Mouse (Mus musculus): ENCODE measurements around the gene Cd59b. TPM values are rescaled to one million over a fixed set of nuclear protein-coding genes. Genes with fewer than 3 reads are reported as not detected.

Gene Cd59b
- 1 to 10 TPM in 1 of 2 experiments, not detected in 1; 2.0 TPM for total RNA-seq (2021)

DNA sequence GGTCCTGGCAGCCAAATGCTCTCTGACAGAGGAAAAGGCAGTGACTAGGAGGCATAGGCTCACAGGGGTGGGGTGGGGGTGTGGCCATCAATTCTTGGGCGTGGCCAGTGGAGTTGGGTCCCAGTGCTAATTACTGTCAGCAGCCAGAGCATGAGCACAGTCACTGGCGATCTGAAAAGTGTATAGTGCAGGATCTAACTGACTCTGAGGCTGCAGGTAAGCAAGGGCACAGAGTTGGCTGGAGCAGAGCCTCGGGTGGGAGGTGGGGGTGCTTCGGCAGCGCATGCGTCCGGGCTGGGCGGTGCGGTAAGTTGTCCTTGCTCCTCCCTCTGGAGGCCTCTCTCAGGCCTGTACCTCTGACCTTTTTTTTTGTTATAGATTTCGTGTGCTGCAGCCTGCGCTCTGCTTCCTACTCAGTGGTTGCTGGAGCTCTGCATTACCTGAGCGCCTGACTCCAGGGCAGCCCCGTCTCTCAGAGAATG lies at the start of gene Cd59b:
Gene Cd59b, plus strand, starts transcription at position 146 of the 482 bp plus-strand sequence.
- DNase-seq, result no peak

DNA sequence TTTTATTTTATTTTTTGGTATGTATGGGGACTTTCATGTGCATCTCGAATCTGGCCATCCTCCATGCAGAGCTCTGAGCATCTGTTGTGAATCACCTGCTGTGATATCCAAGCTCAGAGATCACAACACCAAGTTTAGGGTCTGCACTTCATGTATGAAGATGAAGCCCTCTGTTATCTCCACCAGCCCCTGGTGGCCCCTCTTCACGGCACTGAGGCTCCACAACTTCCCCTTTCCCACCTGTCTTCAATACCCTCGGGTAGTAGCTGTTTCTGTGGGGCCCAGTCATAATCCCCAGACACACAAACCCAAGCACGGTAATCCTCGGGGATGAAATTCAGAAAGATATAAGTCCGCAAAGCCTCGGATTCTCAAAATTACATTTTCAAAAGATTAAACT lies 46.6 kb upstream of the Cd59b start:
- no peak for DNase-seq

DNA sequence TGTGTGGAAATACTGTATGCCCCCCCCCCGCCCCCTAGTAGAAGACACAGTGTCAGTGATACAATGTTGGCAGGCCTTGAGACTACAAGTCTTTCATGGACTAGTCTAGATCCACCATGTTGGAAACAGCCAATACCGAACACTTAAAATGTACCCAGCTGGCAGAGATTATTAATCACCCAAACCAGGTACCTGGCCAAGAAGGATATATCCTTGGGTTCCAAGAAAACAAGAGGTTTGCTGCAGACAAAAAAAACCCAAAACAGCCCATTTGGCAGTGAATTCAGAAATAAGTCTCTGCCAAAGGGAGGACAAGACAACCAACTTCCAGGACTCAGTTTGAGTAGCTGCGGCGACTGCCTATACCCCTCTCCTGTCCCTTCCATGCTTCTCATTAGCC lies 45.0 kb upstream of the Cd59b start:
- no peak for DNase-seq

DNA sequence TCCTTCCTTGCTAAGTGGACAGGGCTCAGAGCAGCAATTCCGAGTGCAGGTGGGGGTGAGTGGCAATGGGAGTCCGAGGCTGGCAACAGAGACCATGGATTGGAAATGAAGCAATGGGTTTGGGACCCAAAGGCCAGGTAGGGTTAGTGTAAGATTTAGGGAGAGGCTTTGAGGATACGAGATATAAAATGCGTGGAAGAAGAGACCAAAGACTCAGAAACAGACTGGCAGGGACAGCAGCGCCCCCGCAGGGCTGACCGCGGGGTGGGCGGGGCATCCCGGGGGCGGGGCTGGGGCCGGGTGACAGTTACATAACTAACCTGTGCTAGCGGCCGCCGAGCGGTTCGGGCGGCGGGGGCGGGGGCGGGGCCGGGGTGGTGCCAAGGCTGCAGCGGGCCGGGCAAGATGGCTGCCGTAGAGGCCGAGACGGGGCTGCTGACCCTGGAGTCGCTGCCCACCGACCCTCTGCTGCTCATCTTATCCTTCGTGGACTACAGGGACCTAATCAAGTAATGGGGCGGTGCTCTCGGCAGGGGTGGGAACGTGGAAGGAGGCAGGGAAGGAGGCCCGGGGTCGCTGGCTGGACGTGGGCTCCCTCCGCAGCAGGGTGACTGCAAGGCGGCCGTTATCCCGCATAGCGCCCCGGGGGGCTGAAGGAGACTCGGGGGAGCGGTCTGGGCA lies 42.1 kb upstream of the Cd59b start, which contains the start of gene Fbxo3:
Gene Fbxo3, plus strand, starts transcription at position 264 of the 681 bp plus-strand sequence.
- DNase-seq, result peak; percentile 78

DNA sequence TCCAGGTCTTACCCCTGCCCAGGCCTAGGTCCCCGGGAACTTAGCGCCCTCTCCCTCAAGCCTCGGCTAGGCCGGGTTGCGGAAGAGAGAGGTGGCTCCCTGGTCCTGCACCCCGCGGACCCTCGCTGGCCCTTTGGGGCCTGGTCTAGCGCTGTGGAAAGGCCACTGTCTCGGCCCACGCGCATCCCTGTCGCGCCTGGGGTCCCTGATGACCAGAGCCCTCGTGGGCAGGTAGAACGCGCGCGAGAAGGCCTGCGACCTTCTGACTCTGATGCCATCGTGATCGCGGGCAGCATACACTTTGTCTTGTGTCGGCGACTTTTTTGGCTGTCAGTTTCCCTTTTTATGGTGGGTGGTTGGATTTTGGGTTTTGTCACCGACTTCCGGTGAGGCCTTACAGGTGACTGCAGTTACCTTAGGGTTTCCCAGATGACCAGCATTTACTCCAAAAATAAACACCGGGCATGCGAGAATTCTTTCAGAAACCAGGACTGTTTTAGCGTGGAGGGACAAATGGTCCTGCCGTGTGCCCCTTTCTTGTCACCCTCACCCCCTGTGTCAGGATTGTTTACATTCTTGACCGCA lies 41.4 kb upstream of the Cd59b start, which contains the start of gene 4931422A03Rik:
Gene 4931422A03Rik, minus strand, starts transcription at position 223 of the 585 bp plus-strand sequence.
- DNase-seq, result no peak

DNA sequence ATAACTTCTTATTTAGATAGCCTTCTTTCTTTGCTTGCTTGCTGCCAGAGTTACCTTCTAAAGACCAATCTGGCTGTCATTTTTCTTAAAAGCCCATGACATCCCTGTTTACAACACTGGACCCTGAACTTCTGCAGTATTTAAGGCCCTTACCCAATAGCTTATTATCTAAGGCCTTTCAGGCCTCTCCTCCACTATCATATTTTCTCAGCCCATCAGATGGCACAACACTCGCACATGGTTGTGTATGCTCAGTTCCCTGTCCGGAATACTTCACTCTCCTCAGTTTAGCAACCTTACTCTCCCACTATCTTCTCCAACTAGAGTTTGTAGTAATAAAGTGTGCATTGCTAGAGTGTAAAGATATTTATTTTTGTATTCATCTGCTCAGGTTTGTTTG lies 40.6 kb upstream of the Cd59b start:
- no peak for DNase-seq

DNA sequence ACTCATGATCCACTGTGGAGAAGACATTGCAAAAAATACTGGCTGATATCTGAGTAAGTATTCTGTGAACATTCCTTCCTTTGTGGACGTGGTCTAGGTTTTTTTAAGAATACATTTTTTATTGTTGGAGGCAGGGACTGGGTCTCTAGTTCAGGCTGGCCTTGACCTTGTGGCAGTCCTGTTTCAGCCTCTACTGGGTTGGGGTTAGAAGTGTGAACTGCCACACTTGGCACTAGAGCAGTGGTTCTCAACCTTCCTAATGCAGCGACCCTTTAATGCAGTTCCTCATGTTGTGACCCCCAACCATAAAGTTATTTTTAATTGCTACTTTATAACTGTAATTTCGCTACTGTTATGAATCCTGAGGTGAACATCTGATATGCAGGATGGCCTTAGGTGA lies 39.3 kb upstream of the Cd59b start:
- DNase-seq, result no peak

DNA sequence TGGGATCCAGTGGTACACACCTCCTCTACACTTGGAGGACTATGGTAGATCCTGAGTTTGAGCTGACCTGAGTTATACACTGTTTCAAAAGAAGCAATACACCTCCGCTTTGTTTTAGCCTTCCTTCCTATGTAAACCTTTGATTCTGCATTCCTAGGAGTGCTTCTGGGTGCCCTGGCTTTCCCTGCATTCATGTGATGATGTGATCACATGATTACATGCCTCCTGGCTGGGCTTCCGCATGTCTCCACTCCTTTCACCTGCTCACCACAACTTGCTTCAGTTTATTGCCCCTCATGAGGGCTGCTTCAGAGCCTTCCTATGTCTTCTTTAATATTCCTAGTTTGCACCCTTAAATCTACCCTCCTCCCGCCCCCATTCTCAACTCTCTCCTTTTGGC lies 37.6 kb upstream of the Cd59b start:
- no peak for DNase-seq

DNA sequence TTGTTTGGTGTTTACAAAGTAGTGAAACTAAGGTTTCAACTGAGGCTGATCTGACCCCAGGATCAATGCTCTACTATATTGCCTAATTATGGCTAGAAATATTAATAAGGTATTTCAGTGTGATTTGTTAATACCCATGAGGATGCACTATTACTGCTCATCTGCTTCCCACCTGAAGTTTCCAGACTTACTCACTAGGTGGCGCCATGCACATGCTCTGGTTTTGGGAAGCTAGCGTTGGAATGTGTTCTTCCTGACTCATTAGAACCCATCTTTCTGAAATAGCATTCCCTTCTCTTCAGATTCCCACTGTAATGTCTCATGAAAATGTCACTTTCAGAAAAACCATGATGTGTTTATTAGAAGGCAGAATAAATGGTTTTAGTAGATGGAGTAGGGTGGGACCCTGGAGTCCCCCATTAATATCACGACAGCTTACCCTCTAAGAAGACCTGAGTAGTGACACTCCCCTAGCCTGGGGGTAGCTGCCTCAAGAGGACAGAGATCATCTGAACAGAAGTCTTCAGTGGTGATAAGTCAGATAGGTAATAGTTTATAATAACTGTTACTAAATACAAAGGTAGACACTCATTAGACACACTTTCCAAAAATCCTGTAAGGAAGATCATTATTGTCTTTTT lies 34.7 kb upstream of the Cd59b start:
- peak; percentile 44 to 51 for DNase-seq

DNA sequence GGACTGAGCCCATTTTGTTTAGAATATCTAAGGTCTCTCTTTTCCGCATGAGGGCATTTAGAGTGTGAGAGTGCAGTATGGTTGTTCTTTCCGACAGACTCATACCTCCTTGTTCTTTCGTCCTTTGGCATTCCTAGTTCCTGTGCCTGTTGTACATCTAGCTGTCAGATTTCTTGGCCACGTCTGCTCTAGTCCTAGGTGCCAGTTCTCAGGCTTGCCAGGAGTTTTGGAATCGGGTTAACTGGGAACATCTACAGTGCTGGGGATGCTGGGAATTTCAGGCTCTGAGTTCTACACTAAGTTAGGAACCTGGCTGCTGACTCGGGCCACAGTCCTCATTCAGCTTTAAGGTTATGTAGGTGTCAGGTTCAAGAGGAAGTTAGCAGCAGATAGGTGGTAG lies 34.1 kb upstream of the Cd59b start:
- no peak for DNase-seq

DNA sequence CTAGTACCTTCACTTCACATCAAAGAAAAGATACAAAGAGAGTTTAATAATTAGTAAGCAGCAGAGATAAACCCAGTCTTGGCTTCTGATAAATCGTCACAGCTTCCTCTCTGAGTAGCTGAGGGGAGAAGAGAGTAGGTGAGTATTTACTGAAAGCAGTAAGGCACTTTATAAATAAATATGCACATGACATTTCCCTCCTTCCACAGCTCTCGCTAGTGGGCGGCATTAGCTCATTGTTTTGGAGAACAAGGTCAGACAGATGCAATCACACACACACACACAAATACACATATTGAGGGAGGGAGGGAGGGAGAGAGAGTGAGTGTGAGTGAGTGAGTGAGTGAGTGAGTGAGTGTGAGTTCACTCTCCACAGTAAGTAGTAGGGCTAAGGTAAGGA lies 33.3 kb upstream of the Cd59b start:
- DNase-seq, result no peak

DNA sequence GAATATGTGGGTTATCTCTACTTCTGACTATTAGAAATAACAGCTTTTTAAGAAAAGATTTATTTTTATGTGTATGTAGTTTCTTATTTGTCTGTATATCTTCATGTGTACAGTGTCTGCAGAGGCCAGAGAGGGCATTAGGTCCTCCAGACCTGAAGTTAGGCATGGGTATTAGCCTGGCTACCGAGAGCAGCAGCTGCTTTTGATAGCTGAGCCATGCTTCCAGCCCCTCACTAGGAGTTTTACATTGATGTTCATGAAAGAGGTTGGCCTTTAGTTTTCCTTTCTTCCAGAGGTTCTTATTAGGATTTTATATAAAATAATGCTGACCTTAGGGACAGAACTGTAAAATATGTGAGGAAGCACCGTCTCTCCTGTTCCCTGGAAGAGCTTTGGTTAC lies 31.4 kb upstream of the Cd59b start:
- DNase-seq, result no peak

DNA sequence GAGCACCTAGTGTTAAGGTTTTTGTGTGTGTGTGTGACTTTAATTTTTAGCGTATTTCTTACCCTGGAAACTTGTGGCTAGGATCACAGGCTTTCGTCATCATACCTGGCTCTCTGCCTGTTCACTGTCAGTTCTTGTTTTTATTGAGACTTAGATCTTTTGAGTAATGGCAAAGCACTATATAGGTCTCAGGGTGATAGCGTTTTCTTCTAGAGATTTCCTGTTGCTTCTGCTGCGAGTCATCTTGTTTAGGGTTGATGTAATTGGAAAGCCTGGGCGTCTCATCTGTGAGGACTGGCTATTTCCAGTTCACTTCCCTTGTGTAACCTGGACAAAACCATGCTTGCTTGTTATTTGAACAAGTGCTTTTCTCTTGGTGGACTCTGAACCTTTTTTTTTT lies 28.0 kb upstream of the Cd59b start:
- DNase-seq, result no peak

DNA sequence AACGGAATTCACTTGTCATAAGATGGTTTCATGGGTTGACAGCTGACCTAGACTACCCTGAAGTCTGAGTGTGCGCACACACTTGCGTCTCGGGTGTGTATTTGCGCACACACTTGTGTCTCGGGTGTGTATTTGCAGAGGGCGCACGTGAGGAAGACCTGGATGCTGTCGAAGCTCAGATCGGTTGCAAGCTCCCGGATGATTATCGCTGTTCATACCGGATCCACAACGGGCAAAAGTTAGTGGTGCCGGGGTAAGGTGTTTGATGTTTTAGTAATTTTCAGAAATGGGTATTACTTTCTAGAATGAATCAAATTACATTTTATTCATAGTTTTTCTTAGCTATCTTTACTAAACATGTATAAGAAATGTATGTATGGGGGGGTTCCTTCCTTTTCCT lies 26.9 kb upstream of the Cd59b start:
- DNase-seq, result no peak

DNA sequence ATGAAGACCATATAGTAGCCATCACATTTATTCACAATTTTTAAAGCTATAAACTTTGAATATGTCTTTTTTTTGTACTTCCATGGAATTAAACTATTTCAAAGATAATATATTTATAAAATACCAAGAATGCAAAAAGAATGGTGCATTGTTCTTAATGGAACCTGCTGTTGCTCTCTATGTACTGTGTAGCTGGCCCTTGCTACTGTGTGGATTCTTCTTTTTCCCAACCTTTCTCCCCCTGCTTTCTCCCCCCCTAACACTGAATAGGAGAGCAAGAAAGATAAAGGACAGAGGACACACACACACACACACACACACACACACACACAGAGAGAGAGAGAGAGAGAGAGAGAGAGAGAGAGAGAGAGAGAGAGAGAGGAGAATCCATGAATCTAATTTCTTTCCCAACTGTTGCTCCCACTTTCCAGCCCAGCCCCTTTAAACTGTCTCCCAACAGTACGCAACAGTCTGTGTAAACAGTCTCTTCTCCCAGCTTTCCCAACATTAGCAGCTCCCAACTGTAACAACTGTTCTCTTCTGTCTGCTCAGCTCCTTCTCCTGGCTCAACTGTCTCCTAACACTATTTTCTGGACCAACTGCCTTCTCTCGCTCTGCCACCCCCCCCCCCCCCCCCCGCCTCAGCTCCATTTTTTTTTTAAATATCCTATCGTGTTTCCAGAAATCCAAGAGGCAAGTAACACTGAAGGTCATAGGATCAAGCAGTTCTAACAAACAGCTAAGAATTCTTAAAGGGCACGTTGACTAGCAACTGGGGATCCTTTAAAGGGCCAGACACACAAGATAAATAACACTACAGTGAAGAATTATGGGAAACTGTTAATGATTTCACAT lies 25.8 kb upstream of the Cd59b start:
- DNase-seq, result no peak

DNA sequence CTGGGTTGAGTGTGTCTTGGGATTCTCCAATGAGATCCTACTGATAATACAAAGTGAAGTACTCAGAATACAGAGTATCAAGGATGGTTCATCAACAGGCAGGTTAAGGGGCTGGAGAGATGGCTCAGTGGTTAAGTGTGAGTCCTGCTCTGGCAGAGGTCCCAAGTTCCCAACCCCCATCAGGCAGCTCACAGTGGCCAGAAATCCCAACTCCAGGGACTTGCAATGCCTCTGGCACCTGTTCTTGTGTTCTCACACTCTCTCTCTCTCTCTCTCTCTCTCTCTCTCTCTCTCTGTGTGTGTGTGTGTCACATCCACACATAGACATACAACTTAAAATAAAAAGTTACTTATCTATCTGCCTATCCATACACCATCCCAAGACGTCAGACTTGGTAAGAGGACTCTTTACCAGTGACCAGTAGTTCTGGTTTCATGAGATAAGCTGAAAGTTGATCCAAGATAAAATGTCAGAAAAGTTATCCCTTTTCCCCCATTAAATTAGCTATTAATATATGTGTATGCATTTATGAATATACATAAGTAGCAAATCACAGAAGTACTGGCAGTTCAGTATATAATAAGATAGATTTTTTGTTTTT lies 25.1 kb upstream of the Cd59b start:
- no peak for DNase-seq

DNA sequence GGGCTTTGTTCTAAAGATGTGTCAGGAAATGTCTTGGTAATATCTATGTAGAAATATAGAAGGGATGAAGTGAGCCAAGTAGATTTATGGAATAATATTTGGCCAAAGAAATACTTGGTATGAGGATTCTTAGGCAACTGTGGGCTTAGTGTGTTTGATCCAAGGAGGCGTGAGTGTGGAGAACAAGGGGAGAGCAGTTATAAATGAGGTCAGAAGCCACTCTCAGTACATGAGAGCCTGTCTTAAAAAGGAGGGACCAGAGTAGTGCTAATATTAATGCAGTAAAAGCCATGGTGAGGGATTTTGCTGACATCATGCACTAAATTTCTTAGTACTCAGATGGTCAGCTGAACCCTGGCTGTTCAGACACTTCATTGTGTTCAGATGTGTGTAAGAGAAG lies 11.3 kb upstream of the Cd59b start:
- no peak for DNase-seq

DNA sequence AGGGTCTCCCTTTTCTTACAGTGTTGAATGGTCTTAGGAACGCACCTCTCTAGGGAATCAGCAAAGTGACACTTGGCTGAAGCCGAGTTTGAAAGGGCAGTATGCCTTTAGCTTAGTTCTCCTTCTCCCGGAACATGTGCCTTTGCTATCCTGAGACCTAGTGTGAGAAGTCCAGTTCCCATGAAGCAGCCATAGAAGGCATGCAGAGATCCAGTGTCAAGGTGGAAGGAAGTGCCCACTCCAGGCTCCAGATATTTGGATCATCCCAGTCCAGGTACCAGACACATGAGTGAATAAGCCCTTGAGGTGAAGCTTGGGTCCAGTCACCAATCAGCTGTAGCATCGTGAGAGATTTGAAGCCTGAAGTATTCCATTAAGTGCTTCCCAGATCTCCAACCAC lies 10.7 kb upstream of the Cd59b start:
- no peak for DNase-seq

DNA sequence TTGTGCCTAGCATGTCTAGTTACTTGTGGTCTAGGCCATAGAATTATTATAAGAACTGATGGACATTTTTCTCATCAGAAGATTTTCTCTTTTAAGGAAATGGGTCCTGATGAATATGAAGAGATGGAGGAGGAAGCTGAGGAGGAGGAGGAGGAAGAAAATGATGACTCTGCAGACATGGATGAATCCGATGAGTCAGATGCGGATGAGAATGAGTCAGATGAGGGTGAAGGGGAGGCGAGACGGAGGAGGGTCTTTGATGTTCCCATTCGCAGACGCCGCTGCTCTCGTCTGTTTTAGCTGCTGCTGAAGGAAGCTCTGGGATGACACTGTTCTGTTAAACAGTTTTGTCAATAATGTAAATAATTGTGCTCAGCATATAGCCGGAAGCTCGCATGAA lies 9.9 kb upstream of the Cd59b start:
- DNase-seq, result no peak

DNA sequence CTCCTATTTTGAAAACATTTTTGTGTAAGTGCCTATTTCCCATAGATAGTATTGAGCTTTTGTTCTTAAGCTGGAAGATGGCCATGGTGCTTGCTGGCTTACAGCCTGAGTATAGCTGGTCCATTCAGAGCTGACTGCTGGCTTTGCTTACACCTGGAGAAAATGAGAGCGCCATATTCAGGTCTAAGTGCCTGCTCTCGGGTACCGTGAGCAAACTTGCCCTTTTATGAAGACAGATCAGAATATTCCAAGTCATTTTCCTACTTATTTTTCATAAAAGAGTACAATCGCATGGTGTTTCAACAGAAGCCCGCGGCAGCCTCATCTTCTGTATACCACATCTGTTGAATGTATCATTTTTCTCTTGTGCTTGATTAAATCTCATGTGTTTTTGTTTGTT lies 8.7 kb upstream of the Cd59b start:
- no peak for DNase-seq

DNA sequence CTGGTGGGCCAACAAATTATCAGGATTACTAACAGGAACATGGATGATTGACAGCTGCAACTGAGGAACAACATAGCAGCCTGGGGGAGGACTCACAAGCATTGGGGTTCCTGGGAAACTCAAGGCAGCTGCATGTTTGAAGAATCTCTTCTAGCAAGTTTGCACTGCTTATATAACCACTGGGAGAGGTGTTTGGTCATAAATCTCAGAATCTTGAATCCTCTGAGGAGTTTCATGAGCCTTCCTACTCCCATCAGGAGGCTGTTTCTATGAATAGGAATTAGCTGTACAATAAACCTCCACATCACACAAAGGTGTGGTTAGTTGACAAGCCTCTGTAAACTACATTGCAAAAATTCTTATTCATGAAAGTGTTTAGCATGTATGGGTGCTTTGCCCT lies 7.0 kb upstream of the Cd59b start:
- no peak for DNase-seq

DNA sequence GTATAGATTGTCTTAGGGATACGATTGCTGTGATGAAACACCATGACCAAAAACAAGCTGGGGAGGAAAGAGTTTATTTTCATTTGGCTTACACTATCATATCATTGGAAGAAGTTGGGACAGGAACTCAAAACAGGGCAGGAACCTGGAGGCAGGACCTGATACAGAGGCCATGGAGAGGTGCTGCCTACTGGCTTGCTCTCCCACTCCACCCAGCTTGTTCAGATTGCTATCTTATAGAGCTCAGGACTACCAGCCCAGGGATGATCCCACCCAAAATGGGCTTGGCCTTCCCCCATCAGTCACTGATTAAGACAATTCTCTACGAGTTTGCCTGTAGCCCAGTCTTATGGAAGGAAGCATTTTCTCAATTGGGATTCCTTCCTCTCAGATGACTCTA lies 5.5 kb upstream of the Cd59b start:
- DNase-seq, result no peak

All from layer of hippocampus, postnatal 36 days (tissue).